Mouse (Mus musculus) hematopoietic stem cell, adult 5-6 weeks (primary cell): ENCODE measurements around the gene Prkn. TPM values are rescaled to one million over a fixed set of nuclear protein-coding genes. Genes with fewer than 3 reads are reported as not detected.

Experiments used
- ATAC-seq, 2 experiments: fragments of 125-278 bp in 1 of 2; replicated peaks in 1 of 2; 2 replicates each; pipeline ENCODE4 v1.8.0; 2016 to 2017; ENCODE audit warnings: inconsistent platforms in 2 of 2, mild to moderate bottlenecking in 2 of 2, moderate number of reproducible peaks in 2 of 2, low read depth in 1 of 2, moderate TSS enrichment in 1 of 2; ENCODE audit not compliant: low FRiP score in 2 of 2, poor library complexity in 2 of 2, severe bottlenecking in 2 of 2, insufficient read depth in 1 of 2, low TSS enrichment in 1 of 2
- total RNA-seq: library from RNA; stranded (forward); fragments of 172-1452, 232-1000 nt; gene quantifications from 2 replicates; pipeline ENCODE4 v1.2.3, GENCODE M21; 2017

The Prkn gene
- total RNA-seq, 1 experiment from 2014 or later, result 5.0 TPM

DNA sequence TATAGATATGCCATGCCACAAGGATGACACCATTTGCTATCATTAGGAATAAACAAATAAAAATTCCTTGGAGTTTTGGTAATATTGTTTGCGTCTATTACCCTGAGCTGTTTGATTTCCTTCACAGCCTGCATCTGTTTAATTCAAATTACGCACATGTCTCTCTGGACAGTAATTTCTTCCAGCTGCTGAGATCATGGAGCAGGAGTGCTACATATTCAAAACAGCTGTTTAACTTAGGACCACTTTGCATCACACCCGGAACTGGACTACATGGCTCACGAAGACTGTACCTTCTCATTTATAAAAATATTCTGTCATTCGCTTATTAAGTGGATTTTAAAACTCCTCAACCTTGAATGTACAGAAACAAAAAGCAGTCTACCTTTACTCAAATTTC, 246.9 kb downstream of the Prkn start:
- no peak for ATAC-seq

- ATAC-seq, result no peak
Measured at GRCm38 (mm10) chr17:11087823-11088222, 247.6 kb downstream of the Prkn start.

DNA sequence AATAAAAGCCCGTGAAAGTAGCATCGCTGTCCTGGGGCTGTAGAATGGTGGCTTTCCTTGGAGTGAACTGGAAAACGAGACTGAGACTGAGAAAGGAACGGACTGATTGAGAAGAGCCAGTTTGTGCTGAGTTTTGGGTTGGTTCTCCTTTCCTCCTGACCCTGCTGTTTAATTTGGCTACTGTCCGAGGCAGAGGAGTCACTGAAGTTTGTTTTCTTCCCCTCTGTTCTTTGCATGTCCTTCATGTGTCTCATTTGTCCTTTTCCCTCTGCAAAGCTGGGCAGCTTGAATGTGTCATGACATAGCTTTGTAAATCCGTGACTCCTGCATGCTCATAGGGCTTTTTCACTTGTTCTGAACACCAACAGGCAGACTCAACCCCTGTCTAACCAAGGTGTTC, 249.2 kb downstream of the Prkn start:
- ATAC-seq, result no peak

DNA sequence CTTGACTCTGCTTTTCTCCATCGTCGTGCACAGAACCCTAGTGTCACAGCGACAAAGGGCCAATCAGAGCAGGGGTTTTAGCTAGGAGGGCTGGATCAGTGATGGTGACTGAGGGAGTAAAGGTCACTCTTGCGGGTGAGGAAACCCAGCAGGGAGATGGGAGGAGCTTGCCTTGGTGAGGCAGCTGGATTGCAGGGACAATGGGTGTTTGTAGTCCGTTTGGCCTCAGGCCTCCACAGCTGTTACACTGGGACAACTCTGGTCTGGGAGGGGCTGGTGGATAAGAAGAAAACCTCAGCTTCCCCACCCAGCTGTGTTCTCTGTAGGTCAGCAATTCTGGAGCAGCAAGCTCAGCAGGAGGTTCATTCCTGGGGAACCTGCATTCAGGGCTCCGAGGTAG, 252.7 kb downstream of the Prkn start:
- no peak for ATAC-seq

- no peak for ATAC-seq
Measured at GRCm38 (mm10) chr17:11093321-11093720, 253.1 kb downstream of the Prkn start.

DNA sequence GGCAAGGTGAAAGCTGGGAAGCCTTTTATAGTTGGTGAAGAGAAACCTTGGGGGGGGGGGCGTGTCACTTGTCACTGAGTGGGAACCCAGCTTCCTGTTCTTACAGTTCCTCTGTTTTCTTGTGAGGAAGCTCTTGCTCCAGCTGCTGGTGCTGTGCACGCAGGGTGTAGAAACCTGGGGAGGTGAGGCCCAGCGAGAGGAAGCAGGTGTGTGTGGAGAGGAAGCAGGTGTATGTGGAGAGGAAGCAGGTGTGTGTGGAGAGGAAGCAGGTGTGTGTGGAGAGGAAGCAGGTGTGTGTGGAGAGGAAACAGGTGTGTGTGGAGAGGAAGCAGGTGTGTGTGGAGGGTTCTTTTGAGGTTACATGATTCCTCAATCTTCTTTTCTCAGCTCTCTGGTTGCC, 266.8 kb downstream of the Prkn start:
- peak; percentile 27 to 58; a peak in 3 of 4 replicates for ATAC-seq

DNA sequence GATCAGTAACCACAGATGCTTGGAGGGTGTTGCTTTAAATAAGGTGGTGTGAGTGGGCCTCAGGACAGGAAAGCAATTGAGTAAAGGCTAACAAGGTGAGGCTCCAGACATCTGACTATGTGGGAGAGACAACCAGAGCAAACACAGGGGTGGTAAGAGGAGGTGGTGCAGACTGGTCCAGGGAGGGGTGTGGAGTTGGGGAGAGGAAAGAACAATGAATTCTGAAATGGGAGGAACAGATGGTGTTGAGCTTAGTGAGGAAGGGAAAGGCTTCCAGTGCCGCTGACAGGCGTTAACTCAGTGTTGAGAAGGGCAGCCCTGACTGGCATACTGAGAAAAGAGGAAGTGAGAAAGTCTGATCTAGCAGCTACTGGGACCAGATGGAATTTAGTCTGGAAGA, 267.7 kb downstream of the Prkn start:
- ATAC-seq, result peak in 1 of 2 experiments; percentile 46; a peak in 1 of 4 replicates

- no peak for ATAC-seq
Measured at GRCm38 (mm10) chr17:11117508-11117907, 277.3 kb downstream of the Prkn start.

DNA sequence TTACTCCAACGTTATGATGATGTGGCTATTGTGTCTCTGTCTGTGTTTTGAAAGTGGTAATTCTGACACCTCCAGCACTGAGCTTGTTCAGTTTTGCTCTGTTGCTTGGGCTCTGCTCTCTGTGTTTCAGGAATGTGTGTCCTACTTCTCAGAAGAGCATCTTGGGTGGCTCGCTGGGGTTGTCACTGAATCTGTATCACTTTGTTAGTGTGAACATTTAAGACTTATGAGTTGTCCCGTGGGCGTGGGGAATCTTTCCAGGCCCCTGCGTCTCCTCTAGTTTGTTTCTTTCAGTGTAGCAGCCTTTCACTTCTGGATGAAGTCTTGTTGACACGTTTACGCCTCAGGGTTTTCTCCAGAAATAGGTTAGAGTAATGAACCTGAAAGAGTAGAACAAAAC, 283.9 kb downstream of the Prkn start:
- ATAC-seq, result no peak

- no peak for ATAC-seq
Measured at GRCm38 (mm10) chr17:11127217-11127616, 287.0 kb downstream of the Prkn start.

- ATAC-seq, result no peak
Measured at GRCm38 (mm10) chr17:11130919-11131318, 290.7 kb downstream of the Prkn start.

GRCm38 (mm10) chr17:11142321-11142720, 302.1 kb downstream of the Prkn start:
- no peak for ATAC-seq

- no peak for ATAC-seq
Measured at GRCm38 (mm10) chr17:11156119-11156518, 315.9 kb downstream of the Prkn start.

- ATAC-seq, result no peak
Measured at GRCm38 (mm10) chr17:11157536-11157935, 317.4 kb downstream of the Prkn start.

GRCm38 (mm10) chr17:11161436-11161835, 321.3 kb downstream of the Prkn start:
- ATAC-seq, result no peak

DNA sequence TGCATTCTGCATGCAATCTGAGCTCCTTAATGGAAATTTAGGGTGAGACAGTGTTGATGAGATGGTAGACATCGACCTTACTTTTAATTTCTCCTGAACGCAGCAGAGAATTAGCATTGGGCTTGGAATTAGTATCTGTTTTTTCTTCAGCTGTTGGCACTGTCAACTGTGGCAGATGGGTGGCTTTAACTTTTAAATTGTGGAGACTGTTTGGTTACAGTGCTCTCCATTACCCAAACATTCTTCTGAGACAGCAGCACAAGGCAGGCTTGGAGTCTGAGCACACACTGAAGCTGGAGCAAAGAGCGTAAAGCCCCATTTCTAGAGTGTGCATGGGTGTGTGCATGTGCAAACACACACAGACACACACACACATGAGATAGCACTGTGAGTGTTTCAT, 322.6 kb downstream of the Prkn start:
- no peak for ATAC-seq

- ATAC-seq, result no peak
Measured at GRCm38 (mm10) chr17:11187356-11187755, 347.2 kb downstream of the Prkn start.

DNA sequence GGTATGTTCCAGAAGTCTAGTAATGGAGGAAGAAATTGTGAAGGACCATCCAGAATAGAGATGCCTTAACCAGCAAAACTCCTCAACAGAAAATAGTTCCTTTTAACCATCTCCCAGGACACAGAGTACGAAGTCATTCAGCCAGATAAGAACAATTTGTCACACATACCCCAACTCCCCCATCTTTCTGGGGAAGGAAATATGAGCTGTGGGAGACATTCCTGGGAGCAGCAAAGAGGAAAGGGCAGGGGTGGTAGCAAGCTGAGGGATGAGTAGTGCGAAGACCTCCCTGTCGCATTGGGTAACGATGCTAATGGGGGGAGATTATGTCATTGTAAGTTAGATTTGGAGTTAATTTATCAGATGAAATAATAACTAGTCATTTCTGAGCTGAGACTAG, 348.3 kb downstream of the Prkn start:
- no peak for ATAC-seq

DNA sequence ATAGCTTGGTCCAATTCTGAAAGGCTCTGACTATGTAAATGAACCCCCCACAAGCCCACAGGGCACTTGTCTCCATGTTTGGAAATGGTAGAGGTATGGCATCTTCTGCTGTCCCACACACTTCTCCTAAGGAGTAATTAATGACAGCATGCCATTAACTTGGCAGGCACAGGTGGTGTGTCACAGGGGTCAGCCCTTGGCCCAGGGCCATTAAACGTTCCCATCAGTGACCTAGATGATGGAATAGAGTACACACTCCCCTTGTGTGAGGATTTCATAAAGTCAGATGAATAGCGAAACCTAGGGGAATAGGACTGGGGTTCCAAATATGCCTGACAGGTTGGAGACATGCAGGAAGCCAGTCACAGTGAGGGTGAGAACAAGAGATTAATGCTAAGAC, 350.1 kb downstream of the Prkn start:
- ATAC-seq, result no peak

DNA sequence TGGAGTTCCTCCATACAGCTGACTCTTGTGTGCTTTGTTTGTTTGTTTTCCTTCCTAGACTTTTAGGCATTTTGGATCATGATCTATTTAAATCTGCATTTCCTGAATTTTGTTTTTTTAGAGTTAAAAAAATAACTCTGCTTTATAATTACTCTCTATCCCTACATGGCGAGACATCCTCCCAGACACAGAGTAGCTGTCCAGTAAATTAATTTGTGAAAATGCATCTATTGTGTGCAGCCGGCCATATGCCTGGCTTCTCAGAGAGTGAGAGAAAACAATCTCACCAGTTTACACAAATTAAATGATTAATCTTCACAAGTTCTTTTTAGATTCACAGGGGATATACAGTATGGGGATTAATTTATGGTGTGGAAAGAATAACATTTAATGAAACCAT, 357.9 kb downstream of the Prkn start:
- no peak for ATAC-seq
